14 mouse cellular contexts compared by ENCODE assay signal in the genomic region with DNA sequence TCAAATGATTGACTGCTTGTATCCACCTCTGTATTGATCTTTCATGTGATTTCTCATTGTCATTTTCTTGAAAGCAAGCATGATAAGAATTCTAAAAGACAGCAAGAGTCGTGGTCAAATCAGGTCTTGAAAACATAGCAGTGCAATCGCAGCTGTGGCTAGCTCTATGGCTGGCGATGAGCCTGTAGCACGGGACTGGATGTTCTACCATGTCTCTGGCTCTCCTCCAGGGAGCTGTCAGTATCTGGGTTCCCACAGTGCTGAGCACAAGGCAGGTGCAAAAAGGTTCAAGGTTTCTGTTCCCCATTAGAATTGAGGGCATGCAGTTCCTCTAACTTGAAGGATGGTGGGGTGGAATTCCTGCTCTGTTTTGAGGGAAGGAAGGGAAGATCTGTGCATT. TPM values are rescaled to one million over a fixed set of nuclear protein-coding genes. Genes with fewer than 3 reads are reported as not detected.
DNase-seq lines count a peak whose midpoint lies in the region.
"Had no signal": no experiment of that assay in that cellular context is flagged by ENCODE, and none has a peak within 500 bp of the region (broad histone marks: within the 10 kb centered on the region; RNA-seq: fewer than 3 reads in every experiment).

No protein-coding gene starts in this region.

- intact Hi-C loops in heart, postnatal 25 days (cut with DNase I) = no loop called here

- peak; percentile 13 for DNase-seq in adrenal gland, postnatal 14 days
- no peak for DNase-seq in adrenal gland, adult 8-10 months
- peak; percentile 37 for DNase-seq in heart, adult 8-10 months (ENCODE audit: low spot score)
- no peak for DNase-seq in heart, postnatal 25 days (ENCODE audit: low spot score)
- peak; percentile 10 for DNase-seq in right cerebral cortex, postnatal 4 days
- no peak for DNase-seq in right cerebral cortex, adult 2 months (ENCODE audit: low spot score in 2 of 2)
- no peak for DNase-seq in lung, adult 18-20 months
- no peak for DNase-seq in lung, postnatal 14 days
- DNase-seq: cerebellum, adult 11 months; embryo, embryonic 11 days; thymus, adult 2 months had no signal

RNA-seq across cellular contexts. Expression of a gene that starts 17.5 kb away (rescaled TPM):
- total RNA-seq in adrenal gland, postnatal 14 days (2021) = 0.15 and 0.23 TPM in 2 replicates
- under 1 TPM; 0.05 to 0.12 (median 0.08) TPM for total RNA-seq in adrenal gland, adult 8-10 months (2022)
- under 1 TPM; 0.33 to 0.59 (median 0.37) TPM for total RNA-seq in heart, adult 8-10 months (2022)
- under 1 TPM; 0.18 to 0.34 TPM for total RNA-seq in heart, postnatal 25 days (2021)
- total RNA-seq: megakaryocyte-erythroid progenitor cell, adult 5-6 weeks had no signal

RNA-seq across cellular contexts. Expression of a gene that starts 44.2 kb away (rescaled TPM):
- total RNA-seq in adrenal gland, postnatal 14 days (2021) = not detected in 2 replicates
- total RNA-seq in adrenal gland, adult 8-10 months (2022) = not detected
- total RNA-seq in heart, adult 8-10 months (2022) = not detected
- not detected for total RNA-seq in heart, postnatal 25 days (2021)
- total RNA-seq: adrenal gland, postnatal 4 days; left cerebral cortex, postnatal 36 days; megakaryocyte-erythroid progenitor cell, adult 5-6 weeks had no signal

Comparison
In these comparisons a context has a peak if more than half of its experiments do, and no peak if none do; other contexts are left out.
1. DNase-seq: peak in adrenal gland, postnatal 14 days (single experiment), heart, adult 8-10 months (single experiment) and right cerebral cortex, postnatal 4 days (single experiment); none in adrenal gland, adult 8-10 months (single experiment), heart, postnatal 25 days (single experiment), right cerebral cortex, adult 2 months (0 of 2), lung, adult 18-20 months (0 of 2) and lung, postnatal 14 days (single experiment).